Mouse (Mus musculus): ENCODE data around the gene Mapk12.

DNA sequence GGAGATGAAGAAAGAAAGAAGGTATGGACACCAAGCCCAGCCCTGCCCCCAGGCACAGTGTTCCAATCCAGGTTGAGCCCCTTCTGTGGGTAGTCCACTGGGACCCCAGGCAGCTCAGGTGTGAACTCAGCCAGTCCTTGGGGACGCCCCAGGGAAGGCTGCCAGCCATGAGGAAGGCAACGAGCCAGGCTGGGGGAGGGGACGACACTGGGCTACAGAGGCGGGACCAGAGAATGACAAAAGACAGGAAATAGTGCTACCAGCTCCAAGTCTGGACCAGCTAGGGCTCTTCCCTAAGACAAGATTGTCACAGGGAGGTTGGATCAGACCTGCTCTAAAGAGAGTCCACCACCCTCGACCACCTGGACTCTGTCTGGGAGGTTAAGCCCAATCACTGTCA is 36.6 kb upstream of the Mapk12 start:
- TF ChIP-seq GATA1 (IDR thresholded peaks at IDR 0.05; ENCODE audit: borderline replicate concordance, low read length) (no peak), FLI1 (IDR thresholded peaks at IDR 0.05; ENCODE audit: low read length) (no peak)
